Mouse (Mus musculus): ENCODE measurements around the gene Meiob.

DNA sequence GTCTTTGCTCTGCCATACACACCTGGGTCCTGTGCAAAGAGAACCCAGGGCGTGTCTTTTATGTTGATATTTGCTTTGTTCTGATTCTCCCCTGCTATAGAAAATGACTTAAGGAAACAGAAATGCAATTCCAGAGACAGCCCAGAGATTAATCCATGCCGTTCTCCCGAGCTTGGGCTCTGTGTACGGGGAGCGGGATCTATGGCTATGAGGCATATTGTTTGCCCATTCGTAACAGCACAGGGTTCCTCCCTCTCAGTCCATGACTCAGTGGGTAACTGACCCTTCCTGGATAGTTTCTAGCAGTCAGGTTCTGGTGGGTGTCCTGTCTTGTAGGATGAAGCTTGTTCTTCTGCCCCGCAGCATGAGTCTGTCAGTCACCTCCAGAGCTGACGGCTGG is 28.9 kb upstream of the Meiob start:
- TF ChIP-seq CTCF (IDR thresholded peaks at IDR 0.05; ENCODE audit: control insufficient read depth, insufficient read depth, insufficient replicate concordance, low read depth, low read length) (no peak), POLR2A (IDR thresholded peaks at IDR 0.05; ENCODE audit: control insufficient read depth, low read depth, low read length) (no peak)
